Mouse (Mus musculus) C2C12 (cell line): ENCODE results near the gene Ano6. TPM values are rescaled to one million over a fixed set of nuclear protein-coding genes. Genes with fewer than 3 reads are reported as not detected.

Experiments
- H3K27me3 ChIP-seq: one replicate; pipeline ENCODE4 v1.6.1; 2011; ENCODE audit not compliant: control insufficient read depth, insufficient read depth, insufficient read length
- H3K36me3 ChIP-seq: one replicate; pipeline ENCODE4 v1.6.1; 2011; ENCODE audit not compliant: control insufficient read depth, insufficient read depth
- H3K4me3 ChIP-seq: one replicate; pipeline ENCODE4 v1.5.1; 2011; ENCODE audit warnings: mild to moderate bottlenecking, control low read depth; ENCODE audit not compliant: poor library complexity, insufficient read depth, severe bottlenecking
- H3K79me2 ChIP-seq: one replicate; pipeline ENCODE4 v1.6.1; 2011; ENCODE audit not compliant: control insufficient read depth, insufficient read depth
- H3K79me3 ChIP-seq: one replicate; pipeline ENCODE4 v1.6.1; 2011; ENCODE audit warnings: low read depth, control low read depth
- H3ac ChIP-seq: one replicate; pipeline ENCODE3; 2011; ENCODE audit warnings: low read depth; ENCODE audit not compliant: control insufficient read depth, insufficient read length
- CEBPB ChIP-seq: IDR thresholded peaks from one replicate; pipeline ENCODE4 v1.6.1; 2011; ENCODE audit warnings: low read depth, mild to moderate bottlenecking, control low read depth, moderate library complexity
- CTCF ChIP-seq: IDR thresholded peaks from one replicate; pipeline ENCODE4 v1.5.1; 2011; ENCODE audit not compliant: control insufficient read depth, insufficient read depth, insufficient read length
- FOSL1 ChIP-seq: IDR thresholded peaks from one replicate; pipeline ENCODE4 v1.8.0; 2011; ENCODE audit warnings: mild to moderate bottlenecking, low read length; ENCODE audit not compliant: poor library complexity, insufficient read depth, severe bottlenecking
- MAX ChIP-seq: IDR thresholded peaks from one replicate; pipeline ENCODE4 v1.6.1; 2011; ENCODE audit warnings: mild to moderate bottlenecking, control low read depth
- MYOD1 ChIP-seq: IDR thresholded peaks from one replicate; pipeline ENCODE4 v1.6.1; 2011; ENCODE audit warnings: low read depth; ENCODE audit not compliant: control insufficient read depth, insufficient read length
- MYOG ChIP-seq: IDR thresholded peaks from one replicate; pipeline ENCODE4 v1.6.1; 2011; ENCODE audit not compliant: control insufficient read depth, insufficient read length; ENCODE audit errors: extremely low read depth
- USF1 ChIP-seq: IDR thresholded peaks from one replicate; pipeline ENCODE4 v1.6.1; 2011; ENCODE audit warnings: low read depth, mild to moderate bottlenecking, control low read depth, moderate library complexity
- polyA plus RNA-seq: library from polyadenylated mRNA; unstranded; fragments of >200 nt; fragmentation: generic; extraction: Trizol; gene quantifications from one replicate; pipeline ENCODE4 v1.2.1, GENCODE M21; 2012; ENCODE audit warnings: missing spikeins

Ano6 gene
- polyA plus RNA-seq, 1 experiment = 73.2 TPM

DNA sequence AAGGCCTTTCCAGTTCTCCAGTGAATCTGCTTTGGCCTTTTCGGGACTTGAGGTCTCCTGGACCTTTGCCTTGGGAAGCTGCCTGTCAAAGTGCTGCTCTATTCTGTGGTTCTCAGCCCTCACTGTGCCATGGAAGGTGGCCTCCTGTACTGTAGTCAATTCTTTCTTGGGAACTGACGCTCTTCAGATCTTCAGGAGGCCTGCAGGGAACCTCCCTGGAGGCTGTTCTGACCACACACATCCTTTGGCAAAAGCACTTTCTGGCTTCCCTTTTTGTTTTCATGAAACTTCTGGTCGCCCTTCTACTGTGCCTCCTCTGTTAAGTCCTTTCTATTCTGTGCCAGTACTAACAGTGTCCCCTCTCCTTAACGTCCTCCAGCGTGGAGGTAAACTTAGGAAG lies 160.9 kb downstream of the Ano6 start:
- TF ChIP-seq FOSL1 = no peak
- no peak for TF ChIP-seq CTCF
- no peak for TF ChIP-seq USF1

DNA sequence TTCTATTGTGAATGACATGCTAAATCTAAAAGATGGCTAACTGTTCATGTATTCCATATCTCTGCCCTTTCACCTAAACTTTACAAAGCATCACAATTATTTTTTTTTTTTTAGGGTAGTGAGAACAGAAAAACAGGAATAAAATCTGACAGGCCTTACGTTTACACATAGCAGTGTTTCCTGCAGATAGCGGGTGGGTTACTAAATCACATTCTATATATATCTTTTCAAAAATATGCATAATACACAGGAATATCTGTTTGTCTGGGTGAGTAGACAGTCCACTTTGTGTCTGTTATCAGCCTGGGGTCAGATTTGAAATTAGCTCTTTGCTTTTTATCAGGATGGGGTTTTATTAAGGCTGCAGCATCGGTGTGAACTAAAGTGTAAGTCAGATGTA lies 166.0 kb downstream of the Ano6 start:
- Histone ChIP-seq H3K4me3 (no peak overlapping the region), H3K79me2 (no peaks in the 10 kb centered on the region), H3K36me3 (peaks cover 85% of the 10 kb centered on the region), H3ac (no peak overlapping the region), H3K27me3 (no peaks in the 10 kb centered on the region), H3K79me3 (no peaks in the 10 kb centered on the region)
- TF ChIP-seq FOSL1 (no peak), MYOD1 (no peak), MYOG (no peak), USF1 (no peak), CTCF (no peak), CEBPB (no peak), MAX (no peak)

More for the DNA sequence above, 160.9 kb downstream of the Ano6 start:
- Histone ChIP-seq H3ac (no peak overlapping the region), H3K79me3 (no peaks in the 10 kb centered on the region), H3K79me2 (no peaks in the 10 kb centered on the region), H3K27me3 (no peaks in the 10 kb centered on the region), H3K4me3 (no peak overlapping the region), H3K36me3 (peaks cover 92% of the 10 kb centered on the region)

DNA sequence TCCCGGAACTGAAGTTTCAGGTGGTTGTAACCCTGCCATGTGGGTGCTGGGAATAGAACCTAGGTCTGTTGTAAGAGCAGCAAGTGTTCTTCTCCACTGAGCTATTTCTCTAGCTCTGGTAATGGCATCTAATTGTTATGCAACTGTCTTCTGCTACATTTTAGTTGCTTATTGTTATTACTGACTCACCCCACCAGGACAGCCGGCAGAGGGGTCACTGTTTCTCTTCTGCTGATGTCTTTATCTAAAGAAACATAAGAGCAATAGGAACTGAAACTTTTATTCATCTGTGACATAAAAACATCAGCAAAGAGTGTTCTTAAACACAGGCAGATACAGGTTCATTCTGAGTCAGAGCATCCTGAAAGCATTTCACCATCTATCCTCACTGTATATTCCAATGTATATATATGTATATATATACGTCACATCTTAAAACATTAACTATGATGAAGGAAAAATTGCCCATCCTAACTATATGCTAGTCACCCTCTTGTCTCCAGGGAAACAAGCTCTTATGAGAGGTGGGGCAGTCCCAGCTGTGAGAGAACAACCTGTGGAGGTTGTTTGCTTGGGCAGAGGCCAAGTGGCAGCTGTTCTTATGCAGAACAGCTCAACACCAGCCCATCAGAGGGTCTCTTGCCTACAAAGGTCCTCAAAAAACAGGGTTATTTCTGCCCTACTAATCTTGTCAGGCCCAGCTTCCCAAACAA lies 171.9 kb downstream of the Ano6 start:
- peaks cover 75% of the 10 kb centered on the region for H3K36me3 ChIP-seq
- TF ChIP-seq MYOD1 = no peak
- H3K27me3 ChIP-seq = no peaks in the 10 kb centered on the region
- H3ac ChIP-seq = no peak overlapping the region
- H3K79me2 ChIP-seq = no peaks in the 10 kb centered on the region
- no peaks in the 10 kb centered on the region for H3K79me3 ChIP-seq
- no peak overlapping the region for H3K4me3 ChIP-seq

DNA sequence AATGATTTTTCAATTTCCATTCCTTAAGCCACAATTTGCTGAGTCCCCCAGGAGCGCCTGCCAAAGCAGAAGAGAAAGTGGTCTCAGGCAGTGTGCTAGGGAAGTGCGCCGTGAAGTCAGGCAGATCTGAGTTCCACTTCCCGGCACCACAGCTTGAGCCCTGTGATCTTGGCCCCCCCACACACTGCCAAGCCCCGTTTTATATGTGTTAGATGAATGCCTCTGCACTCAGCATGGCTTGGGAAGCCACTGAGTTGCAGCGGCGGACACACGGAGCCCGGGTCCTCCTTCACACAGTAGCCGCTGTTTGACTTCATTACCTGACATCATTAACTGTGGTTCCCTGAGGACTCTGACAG lies 172.5 kb downstream of the Ano6 start:
- Histone ChIP-seq H3K79me3 (no peaks in the 10 kb centered on the region), H3K4me3 (no peak overlapping the region), H3K79me2 (no peaks in the 10 kb centered on the region), H3K27me3 (no peaks in the 10 kb centered on the region), H3ac (no peak overlapping the region), H3K36me3 (peaks cover 75% of the 10 kb centered on the region)
- TF ChIP-seq CEBPB (no peak), MYOD1 (no peak), FOSL1 (no peak), CTCF (no peak), MYOG (no peak), USF1 (no peak), MAX (no peak)

DNA sequence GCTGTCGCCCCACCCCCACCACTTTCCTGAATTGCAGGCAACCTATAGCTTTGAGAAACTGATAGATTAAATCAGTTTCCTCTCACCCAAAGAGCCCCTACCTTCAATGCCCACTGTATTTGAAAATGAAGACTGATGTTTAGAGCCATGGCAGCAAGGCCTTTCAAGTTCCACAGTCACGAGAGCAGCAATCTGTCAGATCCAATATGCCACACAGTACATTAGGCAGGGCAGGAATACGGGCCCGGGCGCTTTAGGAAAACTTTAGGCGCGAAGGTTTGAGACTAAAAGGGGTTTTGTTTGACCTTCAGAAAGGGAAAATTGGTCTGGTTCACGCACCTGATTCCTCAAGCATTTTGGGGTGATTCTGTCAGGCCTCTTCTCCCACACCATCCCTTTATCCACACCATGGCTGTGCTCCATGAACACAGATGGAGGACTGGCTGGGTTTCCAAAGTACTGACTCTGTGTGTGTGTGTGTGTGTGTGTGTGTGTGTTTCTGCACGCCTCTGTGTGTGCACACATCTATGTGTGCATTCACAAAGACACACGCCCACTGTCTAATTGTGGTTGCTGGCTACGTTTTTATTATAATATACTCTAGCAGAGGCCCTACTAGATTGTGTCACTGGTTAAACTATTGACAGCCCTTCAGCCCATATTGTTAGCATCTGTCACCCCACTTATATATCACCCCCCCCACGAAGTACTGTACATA lies 173.0 kb downstream of the Ano6 start:
- no peaks in the 10 kb centered on the region for H3K27me3 ChIP-seq
- no peak overlapping the region for H3ac ChIP-seq
- TF ChIP-seq MYOD1 (no peak), MYOG (no peak), USF1 (no peak), CEBPB (no peak), MAX (no peak), CTCF (no peak), FOSL1 (no peak)
- no peak overlapping the region for H3K4me3 ChIP-seq
- no peaks in the 10 kb centered on the region for H3K79me3 ChIP-seq
- H3K79me2 ChIP-seq = no peaks in the 10 kb centered on the region
- peaks cover 76% of the 10 kb centered on the region for H3K36me3 ChIP-seq

DNA sequence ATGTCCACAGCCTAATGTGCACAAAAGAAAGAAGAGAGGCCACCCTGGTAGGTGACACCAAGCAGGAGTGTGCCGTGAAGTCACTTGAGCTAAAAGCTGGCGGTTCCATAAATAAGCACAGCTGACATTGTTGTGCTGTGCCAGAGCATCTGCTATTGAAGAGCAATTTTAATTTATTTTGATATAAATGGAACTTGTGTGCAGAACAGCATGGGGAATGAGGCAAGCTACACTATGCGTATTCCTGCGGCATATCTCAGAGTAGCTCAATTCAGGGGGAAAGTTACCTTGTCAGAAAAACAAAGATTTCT lies 173.6 kb downstream of the Ano6 start:
- Histone ChIP-seq H3K27me3 (no peaks in the 10 kb centered on the region), H3K79me2 (no peaks in the 10 kb centered on the region), H3K36me3 (peaks cover 76% of the 10 kb centered on the region), H3K79me3 (no peaks in the 10 kb centered on the region), H3ac (no peak overlapping the region), H3K4me3 (no peak overlapping the region)
- no peak for TF ChIP-seq USF1
- TF ChIP-seq MAX = no peak
- TF ChIP-seq MYOD1 = no peak
- TF ChIP-seq CTCF = no peak
- TF ChIP-seq FOSL1 = no peak
- no peak for TF ChIP-seq MYOG
- no peak for TF ChIP-seq CEBPB
